ENCODE assay signal across 9 mouse cellular contexts in the genomic region with DNA sequence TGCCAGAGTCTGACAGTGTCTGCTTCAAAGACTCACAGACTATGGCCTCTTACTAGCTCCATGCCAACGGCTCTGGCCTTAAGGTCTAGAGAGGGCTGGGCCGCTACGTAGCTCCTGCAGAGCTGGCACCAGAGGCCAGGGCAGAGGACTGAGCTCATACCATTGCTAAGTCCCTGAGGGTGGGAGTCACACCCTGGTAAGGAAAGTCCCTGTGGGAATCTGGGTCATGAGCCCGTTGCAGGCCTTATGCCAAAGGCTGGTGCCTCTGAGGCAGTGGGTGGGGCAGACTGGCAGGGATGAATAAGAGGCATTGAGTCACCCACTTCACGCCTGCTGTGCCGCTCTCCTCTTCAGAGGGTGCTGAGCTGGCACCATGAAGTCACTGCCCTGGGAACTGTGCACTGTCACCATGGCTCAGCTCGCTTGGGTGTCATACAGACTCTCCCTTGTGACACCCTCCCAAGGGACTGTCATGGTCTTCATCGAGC. TPM values are rescaled to one million over a fixed set of nuclear protein-coding genes. Genes with fewer than 3 reads are reported as not detected.
DNase-seq lines count a peak whose midpoint lies in the region; TF ChIP-seq lines count a peak whose summit lies in the region.
"Had no signal": no experiment of that assay in that cellular context is flagged by ENCODE, and none has a peak within 500 bp of the region (broad histone marks: within the 10 kb centered on the region; RNA-seq: fewer than 3 reads in every experiment).

No protein-coding gene starts in this region.

- H3K27ac ChIP-seq in left cerebral cortex, adult 2 months: peak overlapping the region; percentile 75
- H3K27ac ChIP-seq: liver, embryonic 15.5 days had no signal

- no peak overlapping the region for H3K4me3 ChIP-seq in left cerebral cortex, adult 2 months
- H3K4me3 ChIP-seq: liver, embryonic 15.5 days had no signal

- TF ChIP-seq CTCF in left cerebral cortex, adult 2 months (IDR thresholded peaks at IDR 0.05): no peak

- intact Hi-C loops in gastrocnemius, postnatal 14 days (cut with DNase I; ENCODE audit: low total_unique reads): no loop called here
- intact Hi-C loops in gastrocnemius, postnatal 36 days (cut with DNase I): no loop called here
- intact Hi-C loops in left cerebral cortex, adult 2 months (cut with DNase I): no loop called here

- peak; percentile 42 for DNase-seq in gastrocnemius, postnatal 14 days
- no peak for DNase-seq in gastrocnemius, postnatal 36 days
- peak; percentile 28 for DNase-seq in urinary bladder, adult 2 months (ENCODE audit: low spot score)
- DNase-seq in urinary bladder, postnatal 10 days (ENCODE audit: low spot score): no peak
- peak; percentile 70 to 75 for DNase-seq in left cerebral cortex, adult 2 months (ENCODE audit: extremely low spot score in 1 of 2, low spot score in 2 of 2)
- peak; percentile 71 for DNase-seq in right cerebral cortex, postnatal 25 days
- no peak for DNase-seq in cerebellum, postnatal 14 days
- DNase-seq in cerebellum, adult 9-10 months: no peak

RNA-seq across cellular contexts. Expression of a gene that starts 12.3 kb away (rescaled TPM):
- total RNA-seq in gastrocnemius, postnatal 14 days (2021): 1 to 10 TPM; 1.4 to 1.6 TPM
- 1 to 10 TPM in 1 of 2 experiments, under 1 TPM in 1; 0.94 to 1.2 TPM for total RNA-seq in gastrocnemius, postnatal 36 days (2021)
- polyA plus RNA-seq in urinary bladder, adult 2 months (2012; rRNA removed): 218 and 326 TPM in 2 replicates
- total RNA-seq in left cerebral cortex, adult 2 months (2021): 1 to 10 TPM; 1.7 to 2.6 TPM

RNA-seq across cellular contexts. Expression of a gene that starts 30.2 kb away (rescaled TPM):
- 1 to 10 TPM; 5.1 to 5.4 TPM for total RNA-seq in gastrocnemius, postnatal 14 days (2021)
- 1 to 10 TPM; 4.7 to 5.7 TPM for total RNA-seq in gastrocnemius, postnatal 36 days (2021)
- polyA plus RNA-seq in urinary bladder, adult 2 months (2012; rRNA removed): 20.5 and 25.2 TPM in 2 replicates
- total RNA-seq in left cerebral cortex, adult 2 months (2021): 10 to 100 TPM in 1 of 2 experiments, 1 to 10 TPM in 1; 9.4 to 12.3 TPM

RNA-seq across cellular contexts. Expression of a gene that starts 35.6 kb away (rescaled TPM):
- total RNA-seq in gastrocnemius, postnatal 14 days (2021): 10 to 100 TPM; 18.2 to 26.4 TPM
- 10 to 100 TPM; 24.5 to 35.2 TPM for total RNA-seq in gastrocnemius, postnatal 36 days (2021)
- 17.8 and 19.7 TPM in 2 replicates for polyA plus RNA-seq in urinary bladder, adult 2 months (2012; rRNA removed)
- total RNA-seq in left cerebral cortex, adult 2 months (2021): 10 to 100 TPM; 33.2 to 36.8 TPM

RNA-seq across cellular contexts. Expression of a gene that starts 39.8 kb away (rescaled TPM):
- total RNA-seq in gastrocnemius, postnatal 14 days (2021): 1 to 10 TPM; 2.3 to 4.2 TPM
- total RNA-seq in gastrocnemius, postnatal 36 days (2021): 1 to 10 TPM; 2.6 to 3.3 TPM
- 4.5 and 4.6 TPM in 2 replicates for polyA plus RNA-seq in urinary bladder, adult 2 months (2012; rRNA removed)
- 1 to 10 TPM; 8.5 to 8.7 TPM for total RNA-seq in left cerebral cortex, adult 2 months (2021)

RNA-seq across cellular contexts. Expression of a gene that starts 58.1 kb away (rescaled TPM):
- 1 to 10 TPM; 9.4 to 9.9 TPM for total RNA-seq in gastrocnemius, postnatal 14 days (2021)
- 10 to 100 TPM in 1 of 2 experiments, 1 to 10 TPM in 1; 8.4 to 10.4 TPM for total RNA-seq in gastrocnemius, postnatal 36 days (2021)
- polyA plus RNA-seq in urinary bladder, adult 2 months (2012; rRNA removed): 17.1 and 19.4 TPM in 2 replicates
- 1 to 10 TPM; 7.9 to 8.1 TPM for total RNA-seq in left cerebral cortex, adult 2 months (2021)

Comparison
In these comparisons a context has a peak if more than half of its experiments do, and no peak if none do; other contexts are left out.
1. DNase-seq: peak in gastrocnemius, postnatal 14 days (single experiment), urinary bladder, adult 2 months (single experiment), left cerebral cortex, adult 2 months (2 of 2) and right cerebral cortex, postnatal 25 days (single experiment); none in gastrocnemius, postnatal 36 days (0 of 2), urinary bladder, postnatal 10 days (single experiment), cerebellum, postnatal 14 days (0 of 2) and cerebellum, adult 9-10 months (single experiment).